Mouse (Mus musculus): ENCODE measurements around the gene 6430548M08Rik.

Gene 6430548M08Rik

GRCm38 (mm10) chr8:120184366-120184765, 70.4 kb downstream of the 6430548M08Rik start:
- H3K27me3 ChIP-seq (ENCODE audit: insufficient read depth, low read length) = 0 out of 2 replicates have a peak, but pooled peaks cover 3% of the 10 kb centered on the region
- H3K4me1 ChIP-seq (replicated peaks; ENCODE audit: low read depth, low read length) = peaks cover 27% of the 10 kb centered on the region
- peaks cover 2% of the 10 kb centered on the region; the same call in 1 of the 2 replicates for H3K9me3 ChIP-seq (ENCODE audit: low read length)
- TF ChIP-seq NANOG (IDR thresholded peaks at IDR 0.05; ENCODE audit: borderline replicate concordance, low read length) = no peak
- no peak for TF ChIP-seq CTCF (conservative IDR thresholded peaks at IDR 0.05; ENCODE audit: low read length)
- no peak for TF ChIP-seq POU5F1 (IDR thresholded peaks at IDR 0.05; ENCODE audit: borderline replicate concordance, low read length)
- no peaks in the 10 kb centered on the region for H3K36me3 ChIP-seq (ENCODE audit: insufficient read depth, low read length)
- H3K4me3 ChIP-seq (replicated peaks; ENCODE audit: low read length) = no peak overlapping the region

DNA sequence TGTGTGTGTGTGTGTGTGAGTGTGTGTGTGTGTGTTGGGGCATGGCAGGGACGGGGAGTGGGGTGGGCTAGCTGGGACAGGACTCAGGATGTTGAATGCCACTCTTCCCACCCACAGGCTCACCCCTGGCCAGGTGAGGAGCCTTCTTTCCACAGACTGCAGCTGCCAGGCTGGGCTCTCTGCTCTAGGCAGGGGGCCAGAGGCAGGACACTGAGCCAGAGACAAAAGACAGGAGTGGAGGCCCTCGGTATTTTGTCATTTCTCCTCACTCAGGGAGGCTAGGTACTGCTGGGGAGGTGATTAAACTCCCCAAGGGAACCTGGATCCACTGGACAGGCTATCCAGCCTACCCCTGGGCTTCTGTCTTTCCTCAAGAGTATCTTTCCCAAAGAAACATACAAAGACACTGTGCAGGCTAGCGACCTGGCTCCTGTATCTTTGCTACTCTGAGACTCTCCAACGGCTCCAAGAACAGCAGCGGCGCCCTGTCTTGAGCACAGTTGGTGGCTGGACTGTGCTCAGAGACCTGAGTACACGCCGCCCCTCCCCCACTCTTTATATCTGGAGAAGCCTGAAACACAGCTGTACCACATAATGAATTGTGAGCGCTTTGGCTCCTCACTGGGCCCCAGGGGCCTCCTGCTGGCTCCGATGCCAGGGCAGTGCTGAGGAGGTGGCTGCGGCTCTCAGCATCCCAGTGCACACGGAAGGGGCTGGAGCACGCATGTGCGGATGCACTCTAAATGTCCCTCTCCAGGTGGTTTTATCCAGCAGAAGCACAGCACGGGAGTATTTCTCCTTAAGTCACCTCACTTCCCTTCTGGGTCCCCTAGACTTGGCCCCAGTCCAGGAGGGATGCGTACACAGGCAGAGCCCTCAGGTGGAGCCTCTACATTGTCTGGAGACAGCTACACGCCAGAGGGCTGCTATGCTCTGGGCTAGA, 71.2 kb downstream of the 6430548M08Rik start:
- peaks cover 27% of the 10 kb centered on the region for H3K4me1 ChIP-seq (replicated peaks; ENCODE audit: low read depth, low read length)
- no peak overlapping the region for H3K4me3 ChIP-seq (replicated peaks; ENCODE audit: low read length)
- peaks cover 9% of the 10 kb centered on the region for H3K9me3 ChIP-seq (ENCODE audit: low read length)
- H3K27me3 ChIP-seq (ENCODE audit: insufficient read depth, low read length) = 0 out of 2 replicates have a peak, but pooled peaks cover 3% of the 10 kb centered on the region
- H3K36me3 ChIP-seq (ENCODE audit: insufficient read depth, low read length) = no peaks in the 10 kb centered on the region
- TF ChIP-seq POU5F1 (IDR thresholded peaks at IDR 0.05; ENCODE audit: borderline replicate concordance, low read length) = no peak
- no peak for TF ChIP-seq CTCF (conservative IDR thresholded peaks at IDR 0.05; ENCODE audit: low read length)
- no peak for TF ChIP-seq NANOG (IDR thresholded peaks at IDR 0.05; ENCODE audit: borderline replicate concordance, low read length)

- H3K9me3 ChIP-seq (ENCODE audit: low read length) = peaks cover 22% of the 10 kb centered on the region
- H3K36me3 ChIP-seq (ENCODE audit: insufficient read depth, low read length) = no peaks in the 10 kb centered on the region
- TF ChIP-seq CTCF (conservative IDR thresholded peaks at IDR 0.05; ENCODE audit: low read length) (no peak), NANOG (IDR thresholded peaks at IDR 0.05; ENCODE audit: borderline replicate concordance, low read length) (no peak), POU5F1 (IDR thresholded peaks at IDR 0.05; ENCODE audit: borderline replicate concordance, low read length) (no peak)
- peaks cover 27% of the 10 kb centered on the region for H3K4me1 ChIP-seq (replicated peaks; ENCODE audit: low read depth, low read length)
- H3K27me3 ChIP-seq (ENCODE audit: insufficient read depth, low read length) = no peaks in the 10 kb centered on the region
- no peak overlapping the region for H3K4me3 ChIP-seq (replicated peaks; ENCODE audit: low read length)
Measured at GRCm38 (mm10) chr8:120186454-120186853, 72.5 kb downstream of the 6430548M08Rik start.

GRCm38 (mm10) chr8:120188510-120188909, 74.6 kb downstream of the 6430548M08Rik start:
- Histone ChIP-seq H3K27me3 (ENCODE audit: insufficient read depth, low read length) (no peaks in the 10 kb centered on the region), H3K36me3 (ENCODE audit: insufficient read depth, low read length) (no peaks in the 10 kb centered on the region), H3K9me3 (ENCODE audit: low read length) (peaks cover 32% of the 10 kb centered on the region), H3K4me3 (replicated peaks; ENCODE audit: low read length) (no peak overlapping the region), H3K4me1 (replicated peaks; ENCODE audit: low read depth, low read length) (peaks cover 27% of the 10 kb centered on the region)
- TF ChIP-seq POU5F1 (IDR thresholded peaks at IDR 0.05; ENCODE audit: borderline replicate concordance, low read length) = no peak
- TF ChIP-seq NANOG (IDR thresholded peaks at IDR 0.05; ENCODE audit: borderline replicate concordance, low read length) = no peak
- TF ChIP-seq CTCF (conservative IDR thresholded peaks at IDR 0.05; ENCODE audit: low read length) = no peak

DNA sequence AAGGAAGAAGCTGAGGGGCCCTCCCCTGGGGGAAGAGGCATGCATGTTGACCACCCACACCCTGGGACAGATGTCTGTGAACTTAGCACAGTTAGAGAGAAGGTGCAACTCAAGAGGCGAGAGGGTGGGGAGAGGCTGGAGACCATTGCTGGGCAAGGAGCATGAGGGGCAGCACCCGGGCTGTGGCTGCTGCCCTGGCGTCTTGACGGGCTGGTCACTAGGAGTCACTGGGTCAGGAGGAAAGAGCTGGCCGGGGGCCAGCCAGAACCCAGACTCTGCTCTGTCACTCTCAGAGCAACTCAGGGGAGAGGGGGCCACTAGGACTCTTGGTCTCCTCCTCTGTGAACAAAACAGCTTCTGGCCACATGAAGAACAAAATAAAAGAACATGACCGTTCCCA, 75.5 kb downstream of the 6430548M08Rik start:
- TF ChIP-seq NANOG (IDR thresholded peaks at IDR 0.05; ENCODE audit: borderline replicate concordance, low read length) = no peak
- no peak for TF ChIP-seq CTCF (conservative IDR thresholded peaks at IDR 0.05; ENCODE audit: low read length)
- no peak for TF ChIP-seq POU5F1 (IDR thresholded peaks at IDR 0.05; ENCODE audit: borderline replicate concordance, low read length)
- H3K4me3 ChIP-seq (replicated peaks; ENCODE audit: low read length) = no peak overlapping the region

GRCm38 (mm10) chr8:120190107-120190809, 76.3 kb downstream of the 6430548M08Rik start:
- peaks cover 32% of the 10 kb centered on the region for H3K9me3 ChIP-seq (ENCODE audit: low read length)
- TF ChIP-seq CTCF (conservative IDR thresholded peaks at IDR 0.05; ENCODE audit: low read length) (no peak), NANOG (IDR thresholded peaks at IDR 0.05; ENCODE audit: borderline replicate concordance, low read length) (no peak), POU5F1 (IDR thresholded peaks at IDR 0.05; ENCODE audit: borderline replicate concordance, low read length) (no peak)

More for the DNA sequence above, 75.5 kb downstream of the 6430548M08Rik start:
- Histone ChIP-seq H3K27me3 (ENCODE audit: insufficient read depth, low read length) (no peaks in the 10 kb centered on the region), H3K9me3 (ENCODE audit: low read length) (peaks cover 32% of the 10 kb centered on the region), H3K36me3 (ENCODE audit: insufficient read depth, low read length) (no peaks in the 10 kb centered on the region), H3K4me1 (replicated peaks; ENCODE audit: low read depth, low read length) (peaks cover 24% of the 10 kb centered on the region)

GRCm38 (mm10) chr8:120190810-120191413, 77.0 kb downstream of the 6430548M08Rik start:
- peaks cover 12% of the 10 kb centered on the region for H3K4me1 ChIP-seq (replicated peaks; ENCODE audit: low read depth, low read length)
- H3K36me3 ChIP-seq (ENCODE audit: insufficient read depth, low read length) = no peaks in the 10 kb centered on the region
- H3K9me3 ChIP-seq (ENCODE audit: low read length) = peaks cover 32% of the 10 kb centered on the region
- no peak overlapping the region for H3K4me3 ChIP-seq (replicated peaks; ENCODE audit: low read length)
- no peaks in the 10 kb centered on the region for H3K27me3 ChIP-seq (ENCODE audit: insufficient read depth, low read length)
- TF ChIP-seq CTCF (conservative IDR thresholded peaks at IDR 0.05; ENCODE audit: low read length) (no peak), POU5F1 (IDR thresholded peaks at IDR 0.05; ENCODE audit: borderline replicate concordance, low read length) (no peak), NANOG (IDR thresholded peaks at IDR 0.05; ENCODE audit: borderline replicate concordance, low read length) (no peak)

More at GRCm38 (mm10) chr8:120190107-120190809, 76.3 kb downstream of the 6430548M08Rik start:
- Histone ChIP-seq H3K4me1 (replicated peaks; ENCODE audit: low read depth, low read length) (peaks cover 19% of the 10 kb centered on the region), H3K27me3 (ENCODE audit: insufficient read depth, low read length) (no peaks in the 10 kb centered on the region), H3K36me3 (ENCODE audit: insufficient read depth, low read length) (no peaks in the 10 kb centered on the region), H3K4me3 (replicated peaks; ENCODE audit: low read length) (no peak overlapping the region)

GRCm38 (mm10) chr8:120191633-120192032, 77.7 kb downstream of the 6430548M08Rik start:
- Histone ChIP-seq H3K4me1 (replicated peaks; ENCODE audit: low read depth, low read length) (0 out of 2 replicates have a peak, but pooled peaks cover 5% of the 10 kb centered on the region), H3K27me3 (ENCODE audit: insufficient read depth, low read length) (no peaks in the 10 kb centered on the region), H3K36me3 (ENCODE audit: insufficient read depth, low read length) (no peaks in the 10 kb centered on the region), H3K4me3 (replicated peaks; ENCODE audit: low read length) (0 out of 2 replicates have a peak overlapping the region, but pooled peaks have one; percentile 45), H3K9me3 (ENCODE audit: low read length) (peaks cover 32% of the 10 kb centered on the region)
- TF ChIP-seq CTCF (conservative IDR thresholded peaks at IDR 0.05; ENCODE audit: low read length) (no peak), POU5F1 (IDR thresholded peaks at IDR 0.05; ENCODE audit: borderline replicate concordance, low read length) (no peak), NANOG (IDR thresholded peaks at IDR 0.05; ENCODE audit: borderline replicate concordance, low read length) (no peak)

All from E14TG2a.4 (cell line).